Mouse (Mus musculus) retina, postnatal 1 day (tissue): ENCODE results near the gene Rfesd.

ENCODE experiments used
- DNase-seq: peaks from one replicate; pipeline ENCODE4 v3.0.0-alpha.2; 2012

Gene Rfesd

GRCm38 (mm10) chr13:75976649-75977048 is 41.9 kb downstream of the Rfesd start:
- no peak for DNase-seq

- no peak for DNase-seq
Observed at GRCm38 (mm10) chr13:75976218-75976617, 42.3 kb downstream of the Rfesd start.

GRCm38 (mm10) chr13:75975629-75976028 is 42.9 kb downstream of the Rfesd start:
- DNase-seq: no peak

- no peak for DNase-seq
Observed at GRCm38 (mm10) chr13:75974481-75974880, 44.0 kb downstream of the Rfesd start.

- DNase-seq: no peak
Observed at GRCm38 (mm10) chr13:75966850-75967249, 51.7 kb downstream of the Rfesd start, which contains the start of gene Spata9. Spata9 (plus strand) TSS chr13:75967150.

- no peak for DNase-seq
Observed at GRCm38 (mm10) chr13:75955357-75955992, 63.0 kb downstream of the Rfesd start.
